Mouse (Mus musculus) left cerebral cortex, postnatal 25 days (tissue): ENCODE measurements around the gene Gm15093. TPM values are rescaled to one million over a fixed set of nuclear protein-coding genes. Genes with fewer than 3 reads are reported as not detected.
"Not testable (repeated sequence)": the region's sequence is repeated elsewhere in the genome, so short reads cannot be mapped to it uniquely, and the experiment has no call there.

Experiments
- DNase-seq, 2 experiments: peaks; one replicate each; pipeline ENCODE4 v3.0.0; 2022; ENCODE audit warnings: low spot score in 2 of 2, mixed read lengths in 1 of 2
- intact Hi-C: fragments of 180-260 bp; cut with DNase I; formaldehyde crosslinking; loops from one replicate; pipeline ENCODE4 v1.15.1; 2025
- total RNA-seq, 2 experiments: library from RNA; stranded (reverse); gene quantifications; 2 replicates each; pipeline ENCODE4 v1.2.3; 2021

The Gm15093 gene
- total RNA-seq: not detected

DNA sequence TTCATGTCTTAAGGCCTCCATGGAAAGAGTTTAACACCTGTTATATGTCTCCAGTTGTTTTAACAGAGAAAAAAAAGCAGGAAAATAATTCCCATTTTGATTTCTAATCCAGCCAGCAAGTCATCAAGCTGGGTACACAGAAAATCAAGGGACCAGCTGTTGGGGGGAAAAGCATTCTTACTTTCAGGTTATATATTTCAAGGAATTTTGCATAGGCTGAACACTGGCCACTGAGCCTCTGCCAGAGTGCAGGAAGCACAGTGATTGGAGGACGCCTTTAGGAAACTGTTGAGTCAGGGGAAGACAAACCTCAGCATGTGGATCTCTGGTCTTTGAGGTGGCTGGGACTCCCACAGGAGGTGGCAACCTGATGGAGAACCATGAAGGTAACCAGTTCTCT is at the start of gene Gm15093:
Gm15093 (plus strand) TSS at position 301 of the 400 bp plus-strand sequence.
- DNase-seq, intact Hi-C loops: not testable (repeated sequence)

Other genes with a start within 250 kb of the Gm15093 start
- gene Ott, start 198.1 kb upstream of the Gm15093 start, total RNA-seq: not detected
- gene Gm15085, start 175.2 kb downstream of the Gm15093 start, total RNA-seq: not detected